Mouse (Mus musculus) testis, postnatal 14 days (tissue): ENCODE measurements around the gene Aebp2.

Experiments used
- DNase-seq: peaks from one replicate; pipeline ENCODE4 v3.0.0; 2021; ENCODE audit warnings: low spot score

The Aebp2 gene

DNA sequence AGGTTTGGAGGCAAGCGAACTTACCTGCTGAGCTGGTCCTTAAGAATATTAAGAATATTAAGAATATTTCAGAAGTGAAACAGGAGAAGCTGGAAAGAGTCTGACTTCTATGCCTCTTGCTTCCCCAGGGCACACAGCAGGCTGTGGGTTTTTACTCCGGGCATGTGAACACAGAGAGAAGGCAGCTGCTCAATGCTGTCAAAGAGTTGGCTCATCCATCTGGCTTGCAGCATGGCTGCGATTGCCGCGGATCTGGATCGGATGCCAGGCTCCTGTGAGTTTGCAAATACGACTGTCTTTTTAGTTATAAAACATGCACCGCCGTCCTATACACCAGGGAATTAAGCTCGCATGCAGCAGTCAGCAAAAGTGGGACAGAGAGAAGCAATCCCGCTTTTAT, 75.5 kb downstream of the Aebp2 start:
- no peak for DNase-seq

DNA sequence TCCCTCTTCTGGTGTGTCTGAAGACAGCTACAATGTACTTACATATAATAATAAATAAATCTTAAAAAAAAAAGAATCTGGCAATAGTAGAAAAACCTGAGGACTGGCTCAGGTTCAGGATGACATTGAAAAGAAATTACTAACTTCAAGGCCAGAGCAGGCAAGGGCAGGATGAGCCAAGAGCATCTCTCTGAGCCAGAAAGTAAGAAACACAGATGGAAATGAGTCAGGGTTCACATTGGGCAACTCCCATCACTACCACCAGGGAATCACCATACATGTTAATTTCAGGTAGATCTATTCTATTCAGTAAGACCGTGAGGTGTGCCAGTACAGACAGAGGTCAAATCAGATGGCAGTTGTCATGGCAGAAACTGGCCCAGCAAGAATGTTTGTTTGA, 76.1 kb downstream of the Aebp2 start:
- no peak for DNase-seq

DNA sequence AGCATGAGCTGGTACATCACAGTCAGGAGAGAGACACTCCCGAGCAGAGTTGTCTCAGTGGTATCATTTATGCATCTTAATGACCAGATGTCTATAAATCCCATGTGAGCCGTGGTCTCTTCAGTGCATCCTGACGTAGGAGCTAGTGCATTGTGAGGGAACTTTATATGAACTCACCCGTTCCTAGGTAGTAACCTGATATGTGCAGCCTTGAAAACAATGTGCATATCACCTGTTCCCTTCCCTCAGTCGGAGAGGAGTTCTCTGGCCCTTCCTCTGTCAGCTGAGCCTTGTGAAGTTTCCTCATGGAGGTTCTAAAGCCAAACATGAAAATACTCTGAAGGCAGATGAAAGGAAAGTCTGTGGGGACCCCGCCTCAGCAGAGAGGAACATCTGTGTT, 78.8 kb downstream of the Aebp2 start:
- no peak for DNase-seq

DNA sequence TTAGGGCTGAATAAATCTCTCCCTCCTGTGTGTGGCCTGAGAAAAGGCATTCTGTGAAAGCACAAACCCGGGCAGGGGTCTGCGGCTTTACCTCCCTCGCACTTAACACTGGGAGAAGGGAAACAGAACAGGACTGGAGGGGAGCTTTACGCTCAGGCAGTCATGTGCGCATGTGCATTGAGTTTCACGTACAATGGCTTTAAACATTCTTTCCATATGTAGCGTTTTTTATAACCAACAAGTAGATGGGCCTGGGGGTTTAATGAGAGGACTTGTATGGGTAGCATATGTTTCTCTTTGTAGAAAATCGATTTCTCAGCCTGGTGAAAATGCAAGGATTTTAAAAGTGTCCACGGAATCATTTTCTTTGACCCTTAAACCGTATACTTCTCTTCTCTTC, 82.7 kb downstream of the Aebp2 start:
- DNase-seq, result no peak

DNA sequence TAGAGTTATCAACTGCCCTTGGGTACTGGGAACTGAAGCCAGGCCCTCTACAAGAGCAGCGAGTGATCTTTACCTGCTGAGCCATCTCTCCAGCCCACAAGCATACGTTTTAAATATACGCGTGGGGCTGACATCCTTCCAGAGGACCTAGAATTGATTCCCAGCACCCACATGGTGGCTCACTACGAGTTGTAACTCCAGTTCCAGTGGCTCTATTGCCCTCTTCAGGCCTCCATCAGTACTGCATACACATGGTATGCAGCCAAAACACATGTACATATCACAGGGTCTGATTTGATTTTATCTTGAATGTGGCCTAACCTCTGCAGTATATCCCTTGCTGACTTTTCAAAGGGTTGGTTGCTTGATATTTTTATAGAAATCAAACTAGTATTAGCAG, 83.6 kb downstream of the Aebp2 start:
- no peak for DNase-seq

DNA sequence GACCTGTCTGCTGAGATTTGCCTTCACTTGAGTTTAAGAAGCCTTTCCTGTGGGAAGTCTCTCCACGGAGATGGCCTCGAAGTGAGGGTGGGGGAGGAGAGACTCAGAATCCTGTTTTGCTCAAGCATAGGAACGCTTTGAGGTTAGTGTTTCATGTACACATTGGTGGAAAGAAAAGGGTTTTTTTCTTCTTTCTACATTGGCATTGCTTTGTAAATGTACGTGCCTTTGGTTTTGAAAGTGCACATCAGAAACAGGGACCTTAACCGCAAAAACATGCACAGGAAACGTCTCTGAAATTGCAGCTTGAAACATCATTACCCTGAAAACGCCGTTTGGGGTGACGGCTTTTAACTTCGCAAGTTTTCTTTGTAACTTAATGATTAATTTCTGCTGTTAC, 85.6 kb downstream of the Aebp2 start:
- no peak for DNase-seq

DNA sequence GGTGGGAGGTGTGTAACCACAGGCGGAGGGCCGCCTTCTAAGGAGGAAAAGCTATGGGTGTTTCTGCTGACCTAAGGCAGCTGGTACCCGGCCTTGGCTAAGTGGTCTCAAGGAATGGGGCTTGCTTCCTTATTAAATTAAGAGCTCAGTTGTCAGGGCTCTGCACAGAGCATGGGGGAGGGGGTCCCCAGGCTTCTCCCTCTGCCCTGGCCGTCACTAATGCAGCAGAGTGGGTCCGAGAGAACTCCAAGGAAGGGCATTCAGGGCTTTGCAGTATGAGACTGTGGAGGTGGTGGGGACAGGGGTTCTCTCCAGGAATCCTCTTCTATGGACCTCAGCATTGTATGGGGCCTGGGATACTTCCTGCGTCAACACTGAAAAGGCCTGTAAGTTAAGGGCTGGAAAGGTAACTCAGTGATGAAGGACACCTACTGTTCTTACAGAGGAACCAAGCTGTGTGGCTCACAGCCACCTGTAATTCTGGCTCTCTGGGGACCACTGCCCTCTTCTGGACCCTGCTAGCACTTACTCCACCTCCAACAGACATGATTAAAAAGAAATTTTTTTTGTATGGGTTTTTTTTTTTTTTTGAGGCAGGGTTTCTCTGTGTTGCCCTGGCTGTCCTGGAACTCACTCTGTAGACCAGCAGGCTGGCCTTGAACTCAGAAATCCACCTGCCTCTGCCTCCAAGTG, 87.1 kb downstream of the Aebp2 start:
- DNase-seq, result no peak

DNA sequence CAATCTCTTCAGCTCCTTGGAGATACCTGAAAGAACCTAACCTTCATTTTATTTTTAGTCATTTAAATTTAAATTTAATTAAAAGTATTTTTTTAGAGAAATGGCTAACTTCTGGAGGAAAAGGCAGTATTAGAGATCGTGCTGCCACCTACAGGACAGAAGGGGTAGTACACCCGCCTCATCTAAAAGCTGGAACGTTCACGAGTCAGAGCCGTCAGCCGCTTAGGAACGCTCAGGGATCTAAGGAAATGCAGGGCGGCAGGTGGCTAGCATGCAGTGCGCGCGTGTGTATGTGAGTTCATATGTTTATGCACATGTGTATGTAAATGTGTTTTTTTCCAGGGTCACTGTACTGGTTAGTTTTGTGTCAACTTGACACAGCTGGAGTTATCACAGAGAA, 90.3 kb downstream of the Aebp2 start:
- DNase-seq, result peak; percentile 46

DNA sequence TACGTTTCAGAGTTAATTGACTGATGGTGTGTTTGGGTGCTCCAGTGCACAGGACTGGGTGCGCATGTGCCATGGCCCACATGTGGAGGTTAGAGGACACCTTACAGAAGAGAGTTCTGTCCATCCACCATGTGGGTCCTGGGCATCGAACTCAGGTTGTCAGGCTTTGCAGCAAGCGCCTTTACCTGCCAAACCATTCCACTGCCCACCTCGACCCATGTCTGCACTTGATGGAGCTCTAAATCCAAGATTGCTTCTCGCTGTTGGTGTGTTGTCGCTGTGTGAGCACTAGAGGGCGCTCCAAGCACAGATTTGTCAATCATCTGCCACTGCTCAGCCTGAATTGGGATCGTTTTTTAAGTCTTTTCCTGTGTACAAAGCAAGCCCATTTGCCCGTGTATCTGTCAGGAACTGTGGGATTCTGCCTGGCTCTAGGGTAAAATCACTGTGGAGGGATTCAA, 92.5 kb downstream of the Aebp2 start:
- DNase-seq, result peak; percentile 20

DNA sequence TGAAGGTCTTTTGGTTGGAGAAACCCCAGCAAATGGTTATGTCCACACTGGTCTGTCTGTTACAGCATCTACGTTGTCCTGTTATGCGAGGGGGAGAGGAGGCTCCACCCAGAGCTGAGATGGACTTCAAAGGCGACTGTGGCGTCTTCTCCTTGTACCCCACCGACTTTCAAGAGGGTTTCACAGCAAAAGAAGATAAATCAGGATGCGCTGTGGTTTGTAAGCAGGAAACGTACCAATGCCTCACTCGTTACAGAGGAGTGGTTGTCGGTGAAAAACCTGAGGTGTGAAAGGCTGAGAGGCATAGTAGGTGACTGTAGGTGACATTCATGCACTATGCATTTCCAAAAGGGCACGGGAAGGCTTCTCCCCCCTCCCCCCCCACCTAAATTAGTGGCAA, 99.6 kb downstream of the Aebp2 start:
- DNase-seq, result no peak
